Mouse (Mus musculus) WW6 (cell line): ENCODE data around the gene Acsl5.
A peak's percentile ranks its signal among the peaks of the same experiment; 100 is the strongest.

ENCODE experiments used
- DNase-seq: peaks from one replicate; pipeline ENCODE4 v3.0.0-alpha.2; 2013; ENCODE audit warnings: low read depth, low spot score

Acsl5 gene

DNA sequence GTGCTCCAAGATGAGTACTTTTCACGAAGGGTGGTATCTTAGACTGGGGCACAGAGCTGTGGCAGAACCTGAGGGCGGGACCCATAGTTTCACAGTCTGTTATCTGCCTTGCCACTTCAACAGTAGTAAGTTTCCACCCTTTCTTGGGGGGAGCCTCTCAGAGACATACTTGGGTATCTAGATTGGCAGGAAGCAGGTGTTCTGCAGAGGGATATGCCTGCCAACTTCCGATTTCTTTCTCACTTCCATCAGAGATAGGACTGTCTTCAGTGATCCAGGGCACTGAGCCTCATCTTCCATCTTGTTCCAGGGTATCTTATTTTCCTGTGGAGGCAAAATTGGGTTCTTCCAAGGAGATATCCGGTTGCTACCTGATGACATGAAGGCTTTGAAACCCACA, 32.4 kb downstream of the Acsl5 start:
- DNase-seq = no peak

DNA sequence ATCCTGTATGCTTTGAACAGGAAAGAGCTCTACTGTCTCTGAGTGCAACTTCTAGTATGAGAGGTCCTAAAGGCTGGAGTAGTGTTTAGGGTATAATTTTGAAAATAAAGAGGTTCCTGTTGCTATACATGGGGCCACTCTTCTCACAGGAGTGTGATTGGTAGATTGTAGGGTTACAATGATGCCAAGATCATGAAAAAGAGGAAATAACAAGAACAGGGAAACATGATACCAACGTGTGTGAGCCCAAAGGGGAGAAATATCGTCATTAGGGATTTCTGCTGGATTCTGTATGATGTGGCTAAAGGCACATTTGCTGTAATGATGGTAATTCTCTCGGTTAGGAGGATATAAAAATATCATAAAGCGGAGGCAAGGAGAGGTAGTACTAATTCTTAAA, 34.3 kb downstream of the Acsl5 start:
- DNase-seq = no peak

DNA sequence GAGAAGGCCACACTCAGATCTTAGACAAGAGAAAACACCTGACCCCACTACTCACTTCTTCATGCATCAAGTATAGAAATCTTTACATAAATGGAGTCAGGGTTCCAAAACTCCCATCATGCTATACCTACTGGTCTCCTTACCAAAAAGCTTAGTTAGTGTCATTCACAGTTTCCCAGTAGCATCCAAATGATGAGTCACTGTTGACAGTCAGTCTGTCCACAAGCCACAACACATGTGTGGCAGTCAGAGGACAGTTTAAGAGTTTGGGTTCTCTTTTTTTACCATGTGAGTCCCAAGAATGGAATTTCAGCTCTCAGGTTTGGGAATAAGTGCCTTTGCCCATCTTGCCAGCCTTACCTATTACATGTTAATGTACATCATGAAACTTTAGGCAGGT, 37.2 kb downstream of the Acsl5 start:
- no peak for DNase-seq

DNA sequence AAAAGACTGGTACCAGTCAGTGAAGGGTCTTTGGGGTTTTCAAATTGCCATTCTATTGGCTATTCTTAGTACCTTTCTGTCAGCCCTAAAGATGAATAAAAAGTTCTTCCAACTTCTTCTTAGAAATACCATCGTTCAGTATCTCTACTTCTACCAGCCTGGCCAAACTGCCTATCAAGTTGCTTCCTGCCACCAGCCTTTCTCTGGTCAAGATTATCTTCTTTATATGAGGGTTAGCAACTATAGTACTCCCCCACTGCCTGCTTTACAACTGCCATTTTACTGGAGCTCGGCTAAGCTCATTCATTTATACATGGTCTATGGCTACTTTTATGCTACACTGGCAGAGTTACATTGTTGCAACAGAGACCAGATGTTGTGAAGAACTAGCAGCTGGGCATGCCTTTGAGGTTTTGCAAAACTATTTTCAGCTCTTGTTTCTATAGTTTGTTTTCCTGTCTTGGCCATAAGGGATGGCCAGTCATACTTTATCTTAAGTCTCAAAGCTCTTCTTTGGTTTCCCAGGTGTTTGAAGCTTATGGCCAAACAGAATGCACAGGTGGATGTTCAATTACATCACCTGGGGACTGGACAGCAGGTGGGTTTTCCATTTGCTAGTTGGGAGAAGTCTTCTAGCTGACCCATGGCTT, 39.0 kb downstream of the Acsl5 start:
- DNase-seq = no peak

DNA sequence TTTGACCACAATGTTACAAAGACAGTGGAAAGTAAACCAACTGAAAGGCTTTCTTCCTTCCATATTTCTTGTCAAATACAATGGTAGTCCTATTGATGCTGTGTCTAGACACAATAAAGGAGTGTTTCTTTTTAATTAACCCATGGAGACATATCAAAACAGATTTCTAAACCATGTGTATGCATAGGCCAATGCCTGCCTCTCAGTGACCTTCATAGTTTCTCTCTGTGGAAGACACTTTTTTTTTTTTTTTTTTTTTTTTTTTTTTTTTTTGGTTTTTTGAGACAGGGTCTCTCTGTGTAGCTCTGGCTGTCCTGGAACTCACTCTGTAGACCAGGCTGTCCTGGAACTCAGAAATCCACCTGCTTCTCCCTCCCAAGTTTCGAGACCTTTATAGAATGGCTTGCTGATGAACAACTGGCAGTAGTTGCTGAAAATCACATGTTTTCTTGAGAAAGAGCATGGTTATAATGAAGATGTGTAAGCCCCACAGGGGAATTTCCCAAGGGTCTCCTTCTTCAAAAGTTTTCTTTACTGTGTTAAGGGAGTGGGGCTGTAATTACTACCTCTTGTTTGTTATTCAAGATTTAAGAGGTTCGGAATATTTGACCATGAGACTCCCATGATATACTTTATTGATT, 40.6 kb downstream of the Acsl5 start:
- no peak for DNase-seq

DNA sequence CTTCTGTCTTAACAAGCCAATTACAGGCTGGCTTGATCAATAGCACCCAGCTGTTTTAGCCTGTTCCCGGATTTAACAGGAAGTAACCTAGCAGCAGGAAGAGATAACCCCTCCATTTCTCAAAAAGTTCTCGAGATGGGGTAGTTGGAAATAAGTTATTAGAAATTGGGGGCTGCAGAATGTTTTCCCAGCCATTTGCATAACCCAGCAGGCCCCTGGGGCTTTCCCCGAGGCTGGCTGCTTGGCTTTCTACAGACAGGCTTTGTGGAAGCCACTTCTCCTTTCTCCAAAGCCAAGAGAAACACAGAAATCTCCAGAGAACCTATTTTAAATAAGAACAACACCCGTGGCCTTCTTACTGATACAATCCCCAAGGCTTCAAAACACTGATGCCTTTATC, 41.4 kb downstream of the Acsl5 start:
- DNase-seq = no peak

DNA sequence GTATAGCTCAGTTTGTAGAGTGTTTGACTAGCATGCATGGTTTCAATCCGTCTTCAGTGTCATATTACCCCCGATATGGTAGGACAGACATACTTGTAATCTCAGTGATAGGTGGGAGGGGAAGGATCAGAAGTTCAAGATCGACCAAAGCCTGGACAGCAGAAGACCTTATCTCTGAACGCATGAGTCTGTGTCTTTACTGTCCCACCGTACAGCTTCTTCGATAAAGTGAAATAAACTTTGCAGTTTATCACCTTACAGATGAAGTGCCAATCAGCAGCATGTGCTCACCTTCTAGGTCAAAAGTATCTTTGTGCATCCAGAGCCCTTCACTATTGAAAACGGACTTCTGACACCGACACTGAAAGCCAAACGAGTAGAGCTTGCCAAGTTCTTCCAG, 43.3 kb downstream of the Acsl5 start:
- no peak for DNase-seq

DNA sequence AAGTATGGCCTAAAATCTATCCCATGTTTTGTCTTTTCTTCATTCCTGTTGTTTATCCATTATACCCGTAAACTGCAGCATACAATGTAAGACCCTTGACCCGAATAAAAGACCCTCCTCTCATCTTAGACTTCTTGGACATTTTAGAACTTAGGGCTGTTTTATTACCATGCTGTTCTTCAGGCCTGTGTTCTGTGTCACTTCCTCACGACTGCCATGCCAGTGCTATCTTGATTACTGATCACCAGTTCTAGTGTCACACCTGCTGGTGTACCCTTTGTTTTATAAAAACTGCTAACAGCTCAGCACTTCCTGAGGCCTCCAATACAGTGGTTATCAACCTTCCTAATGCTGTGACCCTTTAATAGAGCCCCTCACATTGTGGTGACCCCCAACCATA, 43.8 kb downstream of the Acsl5 start:
- DNase-seq = no peak

DNA sequence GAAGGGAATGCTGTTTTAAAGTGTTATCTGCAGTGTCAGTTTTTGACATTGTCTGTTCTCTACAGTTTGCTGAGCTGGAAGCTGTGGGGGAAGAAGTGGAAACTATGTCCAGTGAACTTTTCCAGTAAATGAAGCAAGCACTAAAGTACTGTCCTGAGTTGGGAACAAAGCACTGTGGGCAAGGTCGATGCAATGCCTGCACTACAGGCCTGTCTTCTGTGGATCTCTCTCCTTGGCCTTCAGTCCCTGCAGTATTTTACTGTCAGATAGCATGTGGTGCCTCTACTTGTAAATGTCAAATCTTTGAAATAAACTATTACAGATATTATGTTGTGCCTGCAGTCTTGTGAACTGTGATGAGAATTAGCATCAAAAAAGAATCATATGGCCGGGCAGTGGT, 44.6 kb downstream of the Acsl5 start:
- DNase-seq = no peak

DNA sequence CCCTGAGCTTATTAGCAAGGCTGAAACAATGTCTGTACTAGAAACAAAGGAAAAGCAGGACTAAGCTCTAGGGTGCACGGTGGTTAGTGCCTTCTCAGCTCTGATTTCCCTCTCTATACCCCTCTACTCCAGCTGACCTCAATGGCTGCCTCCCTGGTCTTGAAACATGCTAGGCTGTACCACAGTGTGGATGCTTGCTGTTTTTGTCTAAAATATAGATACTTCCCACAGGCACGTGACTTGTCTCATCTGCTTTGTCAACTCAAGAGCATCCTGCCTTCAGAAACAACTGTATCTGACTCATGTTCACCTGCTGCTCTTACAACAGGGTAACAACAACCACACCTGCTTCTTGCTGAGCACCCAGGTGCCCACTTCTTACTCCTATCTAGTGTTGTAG, 45.8 kb downstream of the Acsl5 start:
- DNase-seq = no peak

DNA sequence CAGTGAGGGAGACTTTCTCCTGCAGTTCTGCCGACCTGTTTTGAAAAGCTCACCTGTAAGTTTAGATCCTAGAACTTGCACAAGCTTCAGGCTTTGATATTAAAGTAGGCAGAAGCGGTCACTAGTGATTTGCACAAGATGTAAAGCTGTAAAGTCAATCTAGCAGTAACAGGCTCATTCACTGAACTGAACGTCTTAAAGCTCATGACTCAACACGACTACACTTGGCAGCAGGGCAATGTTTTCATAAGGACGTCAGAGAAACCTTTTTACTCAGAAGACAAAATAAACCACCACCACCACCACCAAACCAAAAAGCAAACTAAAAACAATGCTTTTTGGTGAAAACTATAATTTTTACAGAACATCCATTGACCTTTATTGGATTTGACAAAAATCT, 46.2 kb downstream of the Acsl5 start:
- DNase-seq = no peak

DNA sequence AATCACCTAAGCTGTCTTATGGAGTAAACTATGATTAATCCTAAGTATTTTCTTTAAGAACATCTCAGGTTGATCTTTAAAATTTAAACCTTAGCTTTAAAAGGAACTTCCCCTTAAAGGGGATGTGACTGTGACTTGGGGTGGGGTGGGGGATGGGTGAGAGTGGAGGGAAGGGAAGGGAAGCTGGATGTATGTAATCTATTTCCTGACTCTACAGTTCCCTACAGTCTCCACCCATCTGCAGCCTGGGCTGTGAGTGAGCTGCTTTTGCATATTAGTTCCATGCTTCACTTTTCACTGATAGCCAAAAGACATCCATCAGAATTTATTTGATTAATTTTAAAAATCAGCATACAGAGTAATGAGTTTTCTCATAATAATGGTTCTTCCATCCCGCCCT, 47.6 kb downstream of the Acsl5 start:
- DNase-seq = no peak

DNA sequence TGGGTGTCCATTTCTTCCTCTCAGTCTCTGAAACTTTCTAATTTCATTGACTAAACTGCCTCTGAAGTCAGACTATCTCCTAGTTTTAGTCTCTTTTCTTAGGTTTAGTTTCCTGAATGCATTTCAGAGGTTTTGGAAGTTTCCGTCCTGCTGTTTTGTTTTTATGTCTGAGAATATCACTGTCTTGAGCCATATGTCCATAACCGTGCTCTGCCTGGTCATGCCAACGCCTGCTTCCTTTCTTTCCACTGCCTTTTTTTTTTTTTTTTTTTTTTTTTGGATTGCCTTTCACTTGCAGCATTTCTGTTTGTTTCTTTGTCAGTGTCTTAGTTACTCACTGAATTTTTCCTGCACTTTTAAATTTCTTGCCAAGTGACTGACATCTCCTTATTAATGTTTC, 48.8 kb downstream of the Acsl5 start:
- no peak for DNase-seq

DNA sequence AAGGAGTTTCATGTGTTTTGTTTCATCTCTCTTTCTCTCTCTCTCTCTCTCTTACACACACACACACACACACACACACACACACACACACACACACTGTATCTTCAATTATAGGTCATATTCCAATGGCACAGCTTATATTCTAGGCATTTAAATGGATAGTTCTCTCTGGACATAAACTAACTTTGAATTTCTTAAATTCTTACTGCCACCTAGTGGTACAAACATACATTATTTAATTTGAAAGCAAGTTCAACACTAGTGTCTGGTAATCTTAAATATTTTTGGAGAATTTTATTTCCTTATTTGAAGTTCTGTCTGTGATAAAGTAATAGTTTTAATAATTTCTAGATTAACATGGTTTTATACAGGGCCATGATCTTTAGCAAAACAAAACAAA, 53.3 kb downstream of the Acsl5 start:
- no peak for DNase-seq

DNA sequence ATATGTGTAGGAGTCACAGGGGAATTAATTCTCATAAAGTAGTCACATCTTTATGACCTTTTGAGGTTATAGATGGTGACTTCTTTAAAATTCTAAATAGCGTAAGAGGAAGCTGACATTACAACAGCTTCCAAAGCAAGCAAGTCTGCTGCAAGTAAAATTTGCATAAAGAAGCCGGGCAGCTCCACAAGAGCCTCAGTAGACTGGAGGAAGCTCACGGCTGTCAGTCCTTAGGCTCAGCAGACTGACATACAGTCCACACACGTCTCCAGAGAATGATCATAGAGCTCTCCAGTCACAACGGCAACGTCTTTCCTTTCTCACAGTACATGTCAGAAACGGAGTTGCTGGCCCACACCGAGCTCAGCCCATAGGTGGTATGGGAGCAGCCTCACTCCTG, 60.1 kb downstream of the Acsl5 start:
- DNase-seq = no peak

DNA sequence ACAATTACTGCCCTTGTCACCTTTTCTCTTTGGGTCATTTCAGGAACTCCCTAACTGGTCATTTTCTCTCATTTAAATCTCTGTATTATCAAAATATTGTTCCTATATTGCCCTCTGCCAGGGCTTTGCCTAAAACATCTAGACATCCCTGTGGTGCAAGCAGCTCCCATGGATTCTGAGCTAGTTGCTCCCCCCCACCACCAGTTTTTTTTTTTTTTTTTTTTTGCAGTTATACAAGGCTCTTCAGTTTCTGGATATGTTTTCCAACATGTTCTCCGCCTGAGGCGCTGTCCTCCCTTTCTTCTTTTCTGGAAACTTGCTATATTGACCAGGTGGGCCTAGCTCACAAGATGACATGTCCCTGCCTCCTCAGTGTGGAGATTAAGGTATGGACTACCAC, 61.9 kb downstream of the Acsl5 start:
- no peak for DNase-seq

DNA sequence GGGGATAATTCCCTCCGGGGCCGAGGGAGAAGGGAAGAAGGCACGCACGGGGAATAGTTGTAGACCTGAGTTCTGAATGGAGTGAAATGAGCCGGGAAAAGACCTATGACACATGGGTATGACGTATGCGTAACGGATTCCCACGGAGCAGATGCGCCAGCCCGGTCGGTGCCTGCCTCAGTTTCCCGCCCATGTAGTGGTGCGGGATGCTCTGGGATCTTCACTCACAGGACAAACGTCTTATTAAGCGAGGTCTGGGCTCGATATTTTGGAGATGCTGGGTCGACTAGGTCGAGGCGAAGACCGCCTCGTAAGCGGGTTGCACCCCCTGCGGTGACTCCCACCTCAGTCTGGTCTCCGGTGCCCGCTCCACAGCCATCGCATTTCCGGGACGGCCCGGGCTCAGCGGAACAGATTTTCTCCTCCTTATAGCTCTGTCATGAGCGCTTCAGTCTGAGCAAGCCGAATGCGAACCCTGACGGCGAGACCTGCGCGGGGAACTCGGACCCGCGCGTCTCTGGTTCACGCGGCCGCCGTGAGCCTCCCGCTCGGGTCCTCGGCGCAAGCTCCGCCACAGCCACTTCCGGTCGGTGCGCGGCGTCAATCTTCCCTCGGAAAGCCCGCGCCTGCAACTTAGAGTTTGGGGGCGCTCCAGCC, 63.8 kb downstream of the Acsl5 start, which contains the start of gene Zdhhc6:
Gene Zdhhc6 (minus strand): TSS at position 581 of the 657 bp plus-strand sequence.
- peak; percentile 46 for DNase-seq

DNA sequence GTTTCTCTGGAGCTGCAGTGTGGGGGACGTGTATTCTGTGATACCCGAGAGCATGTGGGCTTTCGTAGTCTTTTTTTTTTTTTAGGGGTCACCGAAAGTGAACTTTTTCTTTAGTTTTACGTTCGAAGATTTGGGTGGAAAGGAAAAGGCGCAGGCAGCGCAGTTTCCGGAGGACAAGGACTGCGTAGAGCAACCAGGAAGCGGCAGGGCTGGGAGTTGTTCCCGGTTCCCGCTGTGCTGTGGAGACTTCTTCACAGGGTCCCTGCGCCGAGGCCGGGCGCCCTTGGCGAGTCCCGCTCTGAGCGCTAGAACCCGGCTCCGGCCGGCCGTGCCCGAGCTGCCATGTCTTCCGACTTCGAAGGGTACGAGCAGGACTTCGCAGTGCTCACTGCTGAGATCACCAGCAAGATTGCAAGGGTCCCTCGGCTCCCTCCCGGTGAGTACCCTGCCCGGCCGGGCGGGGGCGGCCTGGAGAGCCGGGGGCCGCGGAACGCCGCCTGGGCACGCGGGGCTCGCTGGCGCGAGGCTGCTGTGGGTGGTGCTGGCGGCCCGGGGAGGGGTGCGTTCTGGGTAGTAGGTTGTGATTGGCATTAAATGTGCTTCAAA, 64.5 kb downstream of the Acsl5 start, which contains the start of gene Vti1a:
Gene Vti1a (plus strand): TSS at position 187 of the 606 bp plus-strand sequence.
- DNase-seq = peak; percentile 88

DNA sequence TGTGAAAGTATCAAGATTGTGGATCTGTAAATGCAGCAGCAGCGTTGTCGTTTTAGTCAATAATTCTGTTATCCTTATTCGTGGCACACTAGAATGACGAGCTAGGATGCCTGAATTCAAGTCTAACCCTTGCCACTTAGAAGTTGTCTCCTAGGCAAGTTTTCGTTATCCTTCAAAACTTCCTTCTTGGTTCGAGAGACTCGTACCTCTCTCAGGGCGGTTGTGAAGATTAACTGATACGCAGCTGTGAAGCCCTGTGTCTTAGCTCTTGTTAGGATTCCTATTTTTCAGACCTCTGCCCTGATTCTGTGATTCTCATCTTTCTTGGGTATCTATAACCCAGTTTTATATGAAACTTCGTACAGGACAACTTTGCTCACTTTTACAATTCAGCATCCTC, 65.2 kb downstream of the Acsl5 start:
- no peak for DNase-seq

DNA sequence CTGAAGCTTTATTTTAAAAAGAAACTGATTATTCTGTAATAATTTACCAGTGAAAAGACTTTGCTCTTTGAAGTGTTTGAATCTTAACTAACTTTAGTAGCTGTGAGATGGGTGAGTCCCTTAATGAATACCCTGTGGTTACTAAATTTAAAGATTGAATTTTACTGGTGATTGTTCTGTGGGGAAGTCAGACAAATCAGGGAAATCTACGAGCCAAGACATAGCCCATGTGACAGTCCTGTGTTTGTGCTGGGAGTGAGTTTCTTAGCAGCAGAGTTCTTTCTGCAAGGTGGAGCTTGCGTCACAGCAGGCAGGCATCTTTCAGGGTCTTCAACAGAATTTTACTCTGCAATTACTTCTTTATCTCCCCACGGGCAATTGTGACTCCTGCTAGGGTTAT, 67.3 kb downstream of the Acsl5 start:
- DNase-seq = no peak

DNA sequence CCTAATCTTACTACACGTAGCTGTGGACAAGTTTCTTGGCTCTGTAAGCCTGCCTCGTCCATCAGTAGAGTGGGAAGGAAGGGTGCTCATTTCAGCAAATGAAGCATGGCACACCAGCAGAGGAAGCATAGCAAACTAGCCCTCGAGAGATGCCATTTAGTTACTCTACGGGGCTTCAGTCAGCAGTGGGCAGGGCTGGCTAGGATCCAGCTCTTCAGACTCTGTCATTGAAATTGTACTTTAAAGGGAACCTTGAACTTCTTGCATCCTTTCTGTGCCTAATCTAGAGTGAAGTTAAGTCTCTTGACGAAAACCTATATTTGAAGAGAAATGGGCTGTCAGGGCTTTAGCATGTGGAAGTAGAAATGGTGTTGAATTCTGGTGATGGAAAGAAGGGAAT, 67.8 kb downstream of the Acsl5 start:
- no peak for DNase-seq

DNA sequence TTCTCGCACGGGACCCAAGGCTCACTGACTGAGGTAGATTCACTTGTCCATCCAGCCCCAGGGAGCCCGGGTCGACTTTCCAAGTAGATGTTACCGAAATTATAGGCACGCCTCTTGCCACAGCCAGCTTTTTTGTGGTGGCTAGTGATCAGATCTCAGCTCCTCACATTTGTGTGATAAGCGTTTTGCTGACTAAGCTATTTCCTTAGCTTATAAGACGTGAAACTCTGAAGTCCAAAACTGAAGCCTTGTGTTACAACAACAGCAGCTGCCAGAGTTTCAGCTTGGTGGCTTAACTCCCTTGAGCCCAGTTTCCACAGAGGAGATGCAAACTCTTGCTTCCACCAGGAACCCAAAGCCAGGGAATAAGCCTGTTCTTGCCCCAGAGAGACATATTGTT, 70.9 kb downstream of the Acsl5 start:
- DNase-seq = no peak

DNA sequence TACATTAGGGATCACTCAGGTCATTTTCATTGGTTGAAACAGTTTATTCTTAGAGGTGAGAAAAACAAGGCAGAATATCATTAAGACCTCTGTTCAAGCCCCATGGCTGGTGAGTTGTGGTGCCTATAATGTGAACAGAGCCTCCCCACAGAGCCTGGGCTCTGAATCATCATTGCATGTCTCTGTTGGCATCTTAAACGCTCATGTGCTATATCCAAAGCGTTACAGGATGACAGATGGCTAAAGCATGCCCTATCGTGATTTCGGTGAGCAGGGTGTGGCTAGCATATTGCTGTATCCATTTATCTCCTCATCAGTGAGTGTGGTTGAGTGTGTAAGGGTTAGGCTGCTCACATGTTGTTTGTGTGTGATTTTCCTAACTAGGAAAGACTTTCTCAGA, 75.8 kb downstream of the Acsl5 start:
- no peak for DNase-seq
